Mouse (Mus musculus) intestine, embryonic 15.5 days (tissue): ENCODE results near the gene Cdca3. TPM values are rescaled to one million over a fixed set of nuclear protein-coding genes. Genes with fewer than 3 reads are reported as not detected.
"Not testable (repeated sequence)": the region's sequence is repeated elsewhere in the genome, so short reads cannot be mapped to it uniquely, and the experiment has no call there.

Source experiments
- ATAC-seq: fragments of 200-750 bp; cut with Nextera tagmentation; 2 replicates; pipeline ENCODE4 v1.8.0; 2017; ENCODE audit warnings: moderate TSS enrichment, moderate library complexity
- H3K27ac ChIP-seq: fragments of 300-500 bp; sonication (generic); 2 replicates; pipeline ENCODE4 v1.5.1; 2015; ENCODE audit warnings: mild to moderate bottlenecking, inconsistent platforms
- H3K27me3 ChIP-seq: fragments of 300-500 bp; sonication (generic); replicated peaks from 2 replicates; pipeline ENCODE4 v1.6.1; 2015; ENCODE audit warnings: inconsistent platforms
- H3K36me3 ChIP-seq: fragments of 300-500 bp; sonication (generic); 2 replicates; pipeline ENCODE4 v1.6.1; 2015; ENCODE audit warnings: inconsistent platforms
- H3K4me1 ChIP-seq: fragments of 300-500 bp; sonication (generic); replicated peaks from 2 replicates; pipeline ENCODE4 v1.6.1; 2015; ENCODE audit warnings: inconsistent platforms
- H3K4me2 ChIP-seq: fragments of 300-500 bp; sonication (generic); replicated peaks from 2 replicates; pipeline ENCODE4 v1.6.1; 2015; ENCODE audit warnings: mild to moderate bottlenecking, inconsistent platforms
- H3K4me3 ChIP-seq: fragments of 300-500 bp; sonication (generic); replicated peaks from 2 replicates; pipeline ENCODE4 v1.5.1; 2015; ENCODE audit warnings: inconsistent platforms
- H3K9ac ChIP-seq: fragments of 300-500 bp; sonication (generic); 2 replicates; pipeline ENCODE4 v1.6.1; 2015; ENCODE audit warnings: inconsistent platforms
- H3K9me3 ChIP-seq: fragments of 300-500 bp; sonication (generic); 2 replicates; pipeline ENCODE4 v1.6.1; 2016; ENCODE audit warnings: inconsistent platforms
- WGBS: fragments of 180-500 bp; shearing (Covaris S2); methylation state at CpG from one replicate; pipeline ENCODE4 v1.1.7; 2015; 5-methylcytosine and 5-hydroxymethylcytosine counted together
- polyA plus RNA-seq: library from polyadenylated mRNA; unstranded; fragments of >200 nt; fragmentation: Nextera tagmentation; extraction: Ambion mirVana; gene quantifications from 2 replicates; pipeline ENCODE4 v1.2.1, GENCODE M21; 2015

The Cdca3 gene
- polyA plus RNA-seq, 1 experiment from 2014 or later = 166 TPM

GRCm38 (mm10) chr6:124817971-124818370 lies 11.4 kb upstream of the Cdca3 start:
- WGBS = 88% methylated on average over 8 of the region's 8 CpGs
- Histone ChIP-seq H3K9me3 (no peaks in the 10 kb centered on the region), H3K36me3 (peaks cover 57% of the 10 kb centered on the region), H3K9ac (no peak overlapping the region), H3K4me2 (no peak overlapping the region), H3K27ac (no peak overlapping the region), H3K27me3 (no peaks in the 10 kb centered on the region), H3K4me3 (no peak overlapping the region), H3K4me1 (peaks cover 13% of the 10 kb centered on the region)
- ATAC-seq = no peak

GRCm38 (mm10) chr6:124820891-124821290 lies 8.5 kb upstream of the Cdca3 start:
- no peaks in the 10 kb centered on the region for H3K27me3 ChIP-seq
- no peak overlapping the region for H3K4me2 ChIP-seq
- ATAC-seq = no peak
- H3K36me3 ChIP-seq = peaks cover 77% of the 10 kb centered on the region
- H3K4me3 ChIP-seq = no peak overlapping the region
- WGBS = 94% methylated on average over 5 of the region's 5 CpGs
- H3K9me3 ChIP-seq = no peaks in the 10 kb centered on the region
- H3K27ac ChIP-seq = no peak overlapping the region
- H3K9ac ChIP-seq = no peak overlapping the region
- H3K4me1 ChIP-seq = no peaks in the 10 kb centered on the region

GRCm38 (mm10) chr6:124822049-124822448 lies 7.3 kb upstream of the Cdca3 start:
- Histone ChIP-seq H3K9ac (no peak overlapping the region), H3K9me3 (no peaks in the 10 kb centered on the region), H3K4me1 (no peaks in the 10 kb centered on the region), H3K4me2 (no peak overlapping the region), H3K4me3 (no peak overlapping the region), H3K36me3 (peaks cover 76% of the 10 kb centered on the region), H3K27ac (no peak overlapping the region), H3K27me3 (no peaks in the 10 kb centered on the region)
- WGBS = 93% methylated on average over 4 of the region's 4 CpGs
- ATAC-seq = no peak

GRCm38 (mm10) chr6:124828101-124828592 lies 1.2 kb upstream of the Cdca3 start:
- Histone ChIP-seq H3K36me3 (peaks cover 33% of the 10 kb centered on the region), H3K9ac (peak overlapping the region; percentile 54), H3K27me3 (no peaks in the 10 kb centered on the region), H3K9me3 (no peaks in the 10 kb centered on the region), H3K27ac (peak overlapping the region; percentile 13; the same call in 1 of the 2 replicates), H3K4me3 (peak overlapping the region; percentile 54), H3K4me1 (peaks cover 16% of the 10 kb centered on the region), H3K4me2 (peak overlapping the region; percentile 76)
- no peak for ATAC-seq
- WGBS = 23% methylated on average over 10 of the region's 10 CpGs

DNA sequence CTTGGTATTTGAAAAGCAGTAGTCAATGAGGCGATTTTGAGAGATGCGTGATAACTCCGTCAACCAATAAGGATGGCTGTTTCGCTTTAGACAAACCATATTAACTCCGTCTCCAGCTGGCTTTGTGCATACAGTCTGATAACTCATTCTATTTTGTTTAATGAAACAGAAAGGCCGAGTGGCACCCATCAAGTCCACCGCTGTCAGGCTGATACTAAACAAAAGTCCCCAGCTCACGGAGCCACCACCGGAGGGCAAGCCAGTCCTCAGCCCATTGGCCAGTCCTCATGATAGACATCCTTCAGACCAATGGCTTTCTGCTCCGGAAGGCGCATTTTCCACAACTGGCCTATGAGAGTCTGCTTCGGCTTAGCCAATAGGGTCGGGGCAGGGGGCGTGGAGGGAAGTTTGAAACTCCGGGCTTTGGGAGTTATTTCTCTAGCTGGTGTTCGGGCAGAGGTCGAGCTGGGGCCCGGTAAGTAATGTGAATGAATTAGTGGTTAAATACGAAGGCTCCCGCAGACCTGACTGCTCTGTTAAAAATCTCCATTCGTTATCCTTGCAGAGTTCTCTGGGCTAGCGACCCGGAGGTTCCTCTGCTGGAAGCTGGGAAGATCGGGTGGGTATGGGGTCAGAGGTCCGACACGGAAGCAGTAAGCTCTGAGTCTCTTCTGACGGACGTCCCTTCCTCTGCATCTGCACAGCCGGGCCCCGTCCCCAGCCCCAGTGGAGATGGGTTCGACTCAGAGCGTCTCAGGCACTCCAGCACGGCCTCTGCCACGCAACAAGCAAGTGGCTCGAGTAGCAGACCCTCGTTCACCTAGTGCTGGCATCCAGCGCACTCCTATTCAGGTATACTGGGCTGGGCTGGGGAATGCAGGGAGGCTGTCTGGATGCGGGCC lies 703 bp downstream of the Cdca3 start:
- Histone ChIP-seq H3K4me2 (peak overlapping the region; percentile 90), H3K27me3 (no peaks in the 10 kb centered on the region), H3K9ac (peak overlapping the region; percentile 70), H3K36me3 (peaks cover 16% of the 10 kb centered on the region), H3K4me1 (peaks cover 21% of the 10 kb centered on the region), H3K9me3 (no peaks in the 10 kb centered on the region), H3K4me3 (peak overlapping the region; percentile 54), H3K27ac (peak overlapping the region; percentile 94)
- under 1% methylated on average over 38 of the region's 38 CpGs for WGBS
- peak; percentile 90 for ATAC-seq

DNA sequence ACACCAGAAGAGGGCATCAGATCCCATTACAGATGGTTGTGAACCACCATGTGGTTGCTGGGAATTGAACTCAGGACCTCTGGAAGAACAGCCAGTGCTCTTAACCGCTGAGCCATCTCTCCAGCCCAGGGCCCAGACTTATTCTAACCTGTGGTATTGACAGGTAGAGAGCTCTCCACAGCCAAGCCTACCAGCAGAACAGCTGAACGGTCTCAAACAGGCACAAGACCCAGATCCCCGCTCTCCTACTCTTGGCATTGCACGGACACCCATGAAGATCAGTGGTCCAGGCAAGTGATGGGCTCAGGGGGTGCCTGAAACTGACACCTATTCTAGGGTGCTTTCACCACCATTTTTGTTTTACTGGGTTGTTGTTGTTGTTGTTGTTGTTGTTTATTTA lies 1.9 kb downstream of the Cdca3 start:
- not testable (repeated sequence) for H3K27ac ChIP-seq, H3K4me3 ChIP-seq, H3K27me3 ChIP-seq, H3K9me3 ChIP-seq, H3K9ac ChIP-seq, ATAC-seq
- H3K4me2 ChIP-seq = peak overlapping the region; percentile 90
- H3K36me3 ChIP-seq = peaks cover 10% of the 10 kb centered on the region
- WGBS = 96% methylated on average over 4 of the region's 4 CpGs
- H3K4me1 ChIP-seq = peaks cover 21% of the 10 kb centered on the region

- Histone ChIP-seq H3K36me3 (peaks cover 9% of the 10 kb centered on the region), H3K9me3 (no peaks in the 10 kb centered on the region), H3K27ac (no peak overlapping the region), H3K4me1 (peaks cover 21% of the 10 kb centered on the region), H3K9ac (peak overlapping the region; percentile 9; the same call in 1 of the 2 replicates), H3K4me2 (no peak overlapping the region), H3K27me3 (no peaks in the 10 kb centered on the region), H3K4me3 (no peak overlapping the region)
- ATAC-seq = no peak
- WGBS = 94% methylated on average over 8 of the region's 8 CpGs
These were observed 2.3 kb downstream of the Cdca3 start for GRCm38 (mm10) chr6:124831649-124832048.

DNA sequence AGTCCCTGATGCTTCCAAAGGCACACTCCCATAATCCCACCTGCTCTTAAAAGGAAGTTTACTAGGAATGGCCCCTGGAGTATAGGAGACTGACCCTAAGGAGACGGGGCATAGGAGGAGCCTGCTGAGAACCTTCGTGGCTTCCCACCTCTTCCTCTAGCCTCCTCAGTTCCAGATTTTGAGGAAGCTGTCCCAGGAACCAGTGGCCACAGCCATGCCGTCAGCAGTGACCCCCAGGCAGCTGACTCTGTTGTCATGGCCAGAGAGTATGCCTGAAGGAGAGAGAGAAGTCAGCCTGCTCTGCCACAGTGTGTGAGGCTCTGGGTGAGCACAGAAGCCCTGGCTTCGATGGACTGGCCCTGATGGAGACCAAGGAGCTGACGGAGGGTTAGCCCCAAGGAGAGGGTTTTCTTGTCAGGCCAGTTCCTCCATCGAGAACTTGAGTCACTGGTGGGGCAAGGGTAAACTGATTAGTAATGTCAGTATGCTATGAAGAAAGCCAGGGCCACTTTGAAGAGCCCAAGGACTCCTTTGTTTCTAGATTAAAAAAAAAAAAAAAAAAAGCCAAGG lies 5.2 kb downstream of the Cdca3 start:
- Histone ChIP-seq H3K27me3 (no peaks in the 10 kb centered on the region), H3K9ac (no peak overlapping the region), H3K4me3 (no peak overlapping the region), H3K9me3 (no peaks in the 10 kb centered on the region), H3K4me2 (no peak overlapping the region), H3K36me3 (peaks cover 9% of the 10 kb centered on the region), H3K4me1 (peaks cover 15% of the 10 kb centered on the region; the same call in 1 of the 2 replicates), H3K27ac (no peak overlapping the region)
- ATAC-seq = no peak
- 78% methylated on average over 6 of the region's 6 CpGs for WGBS

GRCm38 (mm10) chr6:124835531-124835930 lies 6.2 kb downstream of the Cdca3 start:
- Histone ChIP-seq H3K27me3 (no peaks in the 10 kb centered on the region), H3K9ac (0 out of 2 replicates have a peak overlapping the region, but pooled peaks have one; percentile 17), H3K4me2 (no peak overlapping the region), H3K9me3 (no peaks in the 10 kb centered on the region), H3K4me1 (peaks cover 20% of the 10 kb centered on the region; the same call in 1 of the 2 replicates), H3K27ac (no peak overlapping the region), H3K4me3 (no peak overlapping the region), H3K36me3 (peaks cover 9% of the 10 kb centered on the region)
- 67% methylated on average over 10 of the region's 10 CpGs for WGBS
- no peak for ATAC-seq

DNA sequence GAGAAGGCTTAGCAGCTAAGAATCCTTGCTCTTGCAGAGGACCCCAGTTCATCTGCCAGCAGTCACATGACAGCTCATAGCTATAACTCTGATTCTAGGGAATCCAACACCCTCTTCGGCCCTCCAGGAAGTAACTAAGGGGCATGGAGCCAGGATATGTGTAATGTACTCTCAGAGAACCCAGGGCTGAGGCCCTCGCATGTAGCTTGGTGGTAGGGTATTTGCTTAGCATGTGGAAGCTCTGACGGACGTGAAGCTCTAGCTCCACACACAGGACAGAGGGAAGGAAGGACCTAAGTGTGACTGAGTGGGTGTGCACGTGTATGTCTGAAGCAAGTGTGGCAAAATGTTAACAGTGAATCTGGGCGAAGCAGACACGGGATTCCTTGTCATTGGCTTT lies 7.1 kb downstream of the Cdca3 start:
- Histone ChIP-seq H3K4me1 (peaks cover 21% of the 10 kb centered on the region; the same call in 1 of the 2 replicates), H3K27ac (no peak overlapping the region), H3K27me3 (no peaks in the 10 kb centered on the region), H3K4me3 (no peak overlapping the region), H3K36me3 (peaks cover 9% of the 10 kb centered on the region), H3K9ac (0 out of 2 replicates have a peak overlapping the region, but pooled peaks have one; percentile 12), H3K4me2 (no peak overlapping the region), H3K9me3 (no peaks in the 10 kb centered on the region)
- WGBS = 77% methylated on average over 7 of the region's 7 CpGs
- ATAC-seq = no peak

- peak; percentile 6; the same call in 1 of the 2 replicates for ATAC-seq
- Histone ChIP-seq H3K27ac (no peak overlapping the region), H3K4me2 (no peak overlapping the region), H3K36me3 (peaks cover 1% of the 10 kb centered on the region; the same call in 1 of the 2 replicates), H3K4me3 (no peak overlapping the region), H3K27me3 (no peaks in the 10 kb centered on the region), H3K4me1 (peaks cover 13% of the 10 kb centered on the region; the same call in 1 of the 2 replicates), H3K9ac (no peak overlapping the region; the same call in 1 of the 2 replicates), H3K9me3 (no peaks in the 10 kb centered on the region)
- WGBS = 9% methylated on average over 8 of the region's 8 CpGs
These were observed 10.5 kb downstream of the Cdca3 start for GRCm38 (mm10) chr6:124839805-124840204.
